Mouse (Mus musculus) small intestine, adult 2 months (tissue): ENCODE measurements around the gene Nhlh2. TPM values are rescaled to one million over a fixed set of nuclear protein-coding genes. Genes with fewer than 3 reads are reported as not detected.

Experiments
- H3K27ac ChIP-seq: fragments of 200-500 bp; 2 replicates; pipeline ENCODE4 v1.5.1; 2012; ENCODE audit warnings: low read depth, low read length, control low read depth, inconsistent platforms; ENCODE audit not compliant: insufficient read depth
- H3K27me3 ChIP-seq: fragments of 200-500 bp; 2 replicates; pipeline ENCODE4 v1.6.1; 2012; ENCODE audit warnings: mild to moderate bottlenecking, moderate library complexity, low read length, inconsistent platforms; ENCODE audit not compliant: control insufficient read depth, insufficient read depth
- H3K36me3 ChIP-seq: fragments of 200-500 bp; 2 replicates; pipeline ENCODE4 v1.6.1; 2012; ENCODE audit warnings: mild to moderate bottlenecking, low read length, control low read depth, inconsistent platforms; ENCODE audit not compliant: control insufficient read depth, insufficient read depth
- H3K4me1 ChIP-seq: fragments of 200-500 bp; 2 replicates; pipeline ENCODE4 v1.6.1; 2012; ENCODE audit warnings: low read length, inconsistent platforms, mixed read lengths; ENCODE audit not compliant: control insufficient read depth, insufficient read depth, insufficient read length
- H3K4me3 ChIP-seq: fragments of 200-500 bp; 2 replicates; pipeline ENCODE4 v1.5.1; 2012; ENCODE audit warnings: low read depth, mild to moderate bottlenecking, control low read depth, inconsistent platforms, low read length, moderate library complexity
- CTCF ChIP-seq: fragments of 200-500 bp; IDR thresholded peaks from 2 replicates; pipeline ENCODE4 v1.5.1; 2012; ENCODE audit warnings: low read depth, mild to moderate bottlenecking, control low read depth, inconsistent platforms, low read length, moderate library complexity, mixed read lengths; ENCODE audit not compliant: insufficient replicate concordance, insufficient read length; ENCODE audit errors: extremely low read depth
- POLR2A ChIP-seq: fragments of 200-500 bp; IDR thresholded peaks from 2 replicates; pipeline ENCODE4 v1.6.1; 2012; ENCODE audit warnings: low read depth, mild to moderate bottlenecking, control low read depth, inconsistent platforms, low read length, moderate library complexity
- WGBS: fragments of 180-500 bp; shearing (Covaris S2); methylation state at CpG from one replicate; pipeline ENCODE4 v1.1.7; 2018; 5-methylcytosine and 5-hydroxymethylcytosine counted together
- polyA plus RNA-seq: library from polyadenylated mRNA; depleted of rRNA; stranded (reverse); fragments of >200 nt; gene quantifications from 2 replicates; pipeline ENCODE4 v1.2.3, GENCODE M21; 2012; rRNA removed

Nhlh2 gene
- polyA plus RNA-seq, 1 experiment = 0.05 TPM

- WGBS = 28% methylated on average over 10 of the region's 10 CpGs
- H3K4me3 ChIP-seq = no peak overlapping the region
- H3K4me1 ChIP-seq = peaks cover 6% of the 10 kb centered on the region
- H3K27ac ChIP-seq = no peak overlapping the region
- TF ChIP-seq CTCF (no peak), POLR2A (no peak)
- H3K36me3 ChIP-seq = no peaks in the 10 kb centered on the region
- no peaks in the 10 kb centered on the region for H3K27me3 ChIP-seq
Observed at GRCm38 (mm10) chr3:102063273-102064120, 53.6 kb downstream of the Nhlh2 start.

- TF ChIP-seq CTCF = no peak
Observed at GRCm38 (mm10) chr3:102064566-102064965, 54.7 kb downstream of the Nhlh2 start.

More at GRCm38 (mm10) chr3:102064566-102064965, 54.7 kb downstream of the Nhlh2 start:
- Histone ChIP-seq H3K36me3 (no peaks in the 10 kb centered on the region), H3K27ac (no peak overlapping the region), H3K4me3 (no peak overlapping the region), H3K27me3 (no peaks in the 10 kb centered on the region), H3K4me1 (peaks cover 6% of the 10 kb centered on the region)
- WGBS = 61% methylated on average over 6 of the region's 6 CpGs

Other genes with a start within 250 kb of the Nhlh2 start
- gene Mab21l3, start 161.1 kb upstream of the Nhlh2 start, polyA plus RNA-seq = 0.35 and 0.38 TPM in 2 replicates
- gene Slc22a15, start 85.6 kb upstream of the Nhlh2 start, polyA plus RNA-seq = 4.9 and 5.0 TPM in 2 replicates
- gene Casq2, start 76.3 kb downstream of the Nhlh2 start, polyA plus RNA-seq = 0.77 and 1.1 TPM in 2 replicates
- gene Vangl1, start 194.6 kb downstream of the Nhlh2 start, polyA plus RNA-seq = 6.2 and 7.7 TPM in 2 replicates